Comparison of ENCODE assay signal across 9 mouse cellular contexts in genomic region chr17:8936603-8937002, GRCm38 (mm10). TPM values are rescaled to one million over a fixed set of nuclear protein-coding genes. Genes with fewer than 3 reads are reported as not detected.
DNase-seq lines count a peak whose midpoint lies in the region; ATAC-seq and TF ChIP-seq lines count a peak whose summit lies in the region.
"Had no signal": no experiment of that assay in that cellular context is flagged by ENCODE, and none has a peak within 500 bp of the region (broad histone marks: within the 10 kb centered on the region; RNA-seq: fewer than 3 reads in every experiment).

No protein-coding gene starts in this region.

- peak; percentile 60 for ATAC-seq in megakaryocyte progenitor cell, adult 5-6 weeks (replicated peaks; ENCODE audit: poor library complexity)

- peak; percentile 93 for TF ChIP-seq CTCF in layer of hippocampus, adult 2 months (conservative IDR thresholded peaks at IDR 0.05)

- DNase-seq in adrenal gland, adult 2 months: peak; percentile 21
- DNase-seq in adrenal gland, postnatal 4 days (ENCODE audit: low spot score in 2 of 2): no peak
- DNase-seq in layer of hippocampus, adult 2 months (ENCODE audit: low spot score in 2 of 2): peak; percentile 64
- no peak for DNase-seq in layer of hippocampus, postnatal 25 days (ENCODE audit: extremely low spot score in 1 of 2, low spot score in 1 of 2)
- peak; percentile 26 for DNase-seq in MEL-GATA-1-ER (ENCODE audit: extremely low read depth, low read depth)
- DNase-seq in embryo, embryonic 9.5 days (ENCODE audit: extremely low spot score): peak; percentile 39
- no peak for DNase-seq in gastrocnemius, postnatal 4 days (ENCODE audit: low spot score in 2 of 2)

- H3K27ac ChIP-seq in layer of hippocampus, adult 2 months: no peak overlapping the region
- H3K27ac ChIP-seq: lung, embryonic 15.5 days had no signal

- H3K4me3 ChIP-seq in layer of hippocampus, adult 2 months: no peak overlapping the region
- H3K4me3 ChIP-seq: lung, embryonic 15.5 days had no signal

RNA-seq across cellular contexts. Expression of gene 1700010I14Rik, which starts 51.5 kb away (rescaled TPM):
- 1 to 10 TPM; 1.5 to 1.6 TPM for total RNA-seq in adrenal gland, adult 2 months (2021)
- 0.15 and 0.28 TPM in 2 replicates for polyA plus RNA-seq in adrenal gland, adult 2 months (2012; rRNA removed)
- total RNA-seq in adrenal gland, postnatal 4 days (2021): 1 to 10 TPM; 3.6 to 4.9 TPM
- total RNA-seq in layer of hippocampus, adult 2 months (2021): 1 to 10 TPM; 1.7 to 2.0 TPM
- 1 to 10 TPM; 1.6 to 2.2 TPM for total RNA-seq in layer of hippocampus, postnatal 25 days (2021)
- 4.0 and 5.7 TPM in 2 replicates for total RNA-seq in megakaryocyte progenitor cell, adult 5-6 weeks (2015)
- 5.2 and 7.6 TPM in 2 replicates for total RNA-seq in megakaryocyte progenitor cell, adult 5-6 weeks (2017)
- under 1 TPM; 0.47 to 0.49 TPM for total RNA-seq in gastrocnemius, postnatal 4 days (2021)

Comparison
In these comparisons a context has a peak if more than half of its experiments do, and no peak if none do; other contexts are left out.
1. DNase-seq: peak in adrenal gland, adult 2 months (single experiment), layer of hippocampus, adult 2 months (2 of 2), MEL-GATA-1-ER (single experiment) and embryo, embryonic 9.5 days (single experiment); none in adrenal gland, postnatal 4 days (0 of 2), layer of hippocampus, postnatal 25 days (0 of 2) and gastrocnemius, postnatal 4 days (0 of 2).